Mouse (Mus musculus): ENCODE data around the gene Kat2a.

GRCm38 (mm10) chr11:100749469-100749868, 37.2 kb upstream of the Kat2a start:
- TF ChIP-seq POLR2A (IDR thresholded peaks at IDR 0.05; ENCODE audit: borderline replicate concordance, insufficient read depth, low read length), result no peak
- no peak for TF ChIP-seq CTCF (IDR thresholded peaks at IDR 0.05; ENCODE audit: borderline replicate concordance, insufficient read depth, low read depth, low read length)

Data from cerebellum, adult 2 months (tissue).